Mouse (Mus musculus): ENCODE results near the gene Bud13. TPM values are rescaled to one million over a fixed set of nuclear protein-coding genes. Genes with fewer than 3 reads are reported as not detected.

Gene Bud13
- polyA plus RNA-seq (2012): 14.2 and 16.5 TPM in 2 replicates

DNA sequence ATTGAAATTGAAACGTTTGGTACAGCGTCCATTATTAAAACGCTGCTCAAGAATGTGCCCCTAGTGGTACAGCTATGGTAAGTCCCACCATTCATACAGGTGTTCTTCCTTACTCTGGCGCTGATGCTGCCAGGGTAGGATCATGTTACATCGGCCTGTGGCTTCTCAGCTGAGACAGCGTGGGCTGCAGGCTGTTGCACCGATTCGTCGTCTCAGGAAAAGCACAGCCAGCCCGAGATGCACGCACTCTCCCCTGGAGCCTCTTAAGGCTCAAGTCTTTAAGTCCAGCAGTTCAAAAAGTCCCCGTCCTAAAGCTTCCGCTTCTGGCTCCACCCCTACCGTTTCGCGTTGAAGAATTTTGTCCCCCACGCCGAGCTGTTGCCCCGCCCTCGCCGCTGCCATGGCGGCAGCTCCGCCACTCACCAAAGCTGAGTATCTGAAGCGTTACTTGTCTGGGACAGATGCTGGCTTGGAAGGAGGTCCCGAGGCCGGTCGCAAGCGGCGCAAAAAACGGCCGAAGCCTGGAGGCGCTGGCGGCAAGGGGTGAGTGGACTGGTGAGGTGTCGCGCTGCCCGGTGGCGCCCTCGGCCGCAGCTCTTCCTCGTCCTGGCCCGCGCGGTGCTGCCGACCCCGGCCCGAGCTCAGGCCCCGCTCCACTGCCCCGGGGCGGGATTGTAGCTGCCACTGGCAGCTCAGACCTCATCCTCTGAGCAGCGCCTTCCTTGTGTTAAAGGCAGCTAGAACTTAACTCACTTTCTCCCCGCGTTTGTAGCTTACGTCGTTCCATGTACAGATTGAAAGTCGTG is at the start of gene Bud13:
Gene Bud13 (plus strand): TSS at position 378 of the 806 bp plus-strand sequence.

DNA sequence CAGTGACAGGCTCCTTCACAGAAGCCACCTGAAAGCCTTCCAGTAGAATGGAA is 47.4 kb upstream of the Bud13 start, which contains the start of gene Apoc3:
Gene Apoc3 (minus strand): TSS at position 41 of the 53 bp plus-strand sequence.

DNA sequence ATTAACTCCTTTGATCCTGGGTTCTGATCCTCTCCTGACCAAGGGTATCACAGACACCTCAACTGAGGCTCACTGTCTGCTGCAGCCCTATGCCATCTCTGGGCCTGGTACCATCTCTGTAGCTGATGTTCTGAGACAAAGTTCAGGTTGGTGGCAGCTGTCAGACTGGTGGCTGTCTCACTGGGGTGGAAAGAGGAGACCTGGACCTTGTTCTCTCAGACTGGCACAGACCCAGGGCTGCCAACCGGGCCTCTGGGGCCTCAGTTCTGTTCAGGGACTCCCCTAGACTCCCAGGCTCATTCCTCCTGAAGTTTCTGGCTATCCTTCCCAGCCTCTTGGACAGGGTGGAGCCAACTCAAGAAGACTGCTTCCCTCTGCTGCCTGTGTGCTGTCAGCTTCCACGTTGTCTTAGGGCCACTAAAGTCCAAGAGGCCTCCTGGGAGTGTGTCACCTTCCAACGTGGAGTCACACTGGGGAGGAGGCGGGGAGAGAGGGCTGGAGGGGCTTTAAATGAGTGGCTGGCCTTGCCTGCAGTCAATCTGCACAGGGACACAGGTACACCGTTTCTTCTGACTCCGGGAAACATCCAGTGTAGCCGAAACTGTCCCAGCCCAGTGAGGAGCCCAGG is 42.2 kb upstream of the Bud13 start, which contains the start of gene Apoa4:
Gene Apoa4 (plus strand): TSS at position 171 of the 628 bp plus-strand sequence.

DNA sequence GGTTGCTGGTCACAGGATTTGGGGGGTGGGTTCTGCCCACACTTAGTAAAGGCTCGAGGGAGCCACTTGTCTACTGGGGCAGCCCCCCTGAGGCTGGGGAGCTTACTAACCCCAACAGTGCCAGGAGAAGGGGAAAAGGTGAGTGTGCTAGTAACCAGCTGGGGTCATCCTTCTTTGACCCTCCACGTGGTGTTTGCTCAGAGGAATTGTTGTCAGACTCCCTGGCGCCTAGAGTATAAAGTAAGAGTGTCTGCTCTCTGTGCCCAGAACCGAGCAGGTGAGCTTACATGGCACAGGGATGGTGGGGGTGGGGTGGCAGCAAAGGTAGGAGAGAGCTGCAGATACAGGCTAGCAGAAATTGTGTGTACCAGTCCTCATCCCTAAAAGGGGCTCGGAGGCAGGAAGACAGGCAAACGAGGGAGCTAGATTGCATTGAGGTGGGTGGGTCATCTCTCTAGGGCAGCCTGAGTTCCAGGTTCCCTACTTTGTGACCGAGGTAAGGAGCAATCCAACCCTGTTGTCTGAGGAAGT is 14.4 kb upstream of the Bud13 start, which contains the start of gene Apoa5:
Gene Apoa5 (plus strand): TSS at position 291 of the 531 bp plus-strand sequence.

DNA sequence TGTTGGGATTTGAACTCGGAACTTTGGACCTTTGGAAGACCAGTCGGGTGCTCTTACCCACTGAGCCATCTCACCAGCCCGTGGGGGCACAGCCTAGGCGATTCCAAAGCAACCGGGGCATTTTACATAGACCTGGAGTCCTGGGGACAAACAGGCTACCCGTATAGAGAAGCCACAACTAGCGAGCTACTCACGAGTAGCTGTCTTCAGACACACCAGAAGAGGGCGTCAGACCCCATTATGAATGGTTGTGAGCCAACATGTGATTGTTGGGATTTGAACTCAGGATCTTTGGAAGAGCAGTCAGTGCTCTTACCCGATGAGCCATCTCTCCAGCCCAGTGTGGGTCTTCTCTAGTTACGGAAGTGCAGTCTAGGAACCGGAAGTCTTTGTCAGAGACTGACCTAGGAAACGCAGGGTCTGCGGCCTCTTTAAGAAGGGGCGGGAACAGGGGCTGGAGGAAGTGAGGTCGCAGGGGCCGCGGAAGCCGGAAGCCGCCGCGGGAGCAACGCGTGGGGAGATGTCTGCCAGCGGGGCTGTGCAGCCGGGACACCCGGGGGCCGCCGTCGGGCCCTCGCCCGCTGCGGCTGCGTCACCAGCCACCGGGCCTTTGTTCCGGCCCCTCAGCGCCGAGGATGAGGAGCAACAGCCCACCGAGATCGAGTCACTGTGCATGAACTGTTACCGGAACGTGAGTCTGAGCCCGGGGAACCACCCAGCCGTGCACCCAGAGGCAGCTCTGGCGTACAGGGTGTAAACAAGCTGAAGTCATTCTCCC is 9.9 kb upstream of the Bud13 start, which contains the start of gene Zpr1:
Gene Zpr1 (plus strand): TSS at position 388 of the 778 bp plus-strand sequence.

DNA sequence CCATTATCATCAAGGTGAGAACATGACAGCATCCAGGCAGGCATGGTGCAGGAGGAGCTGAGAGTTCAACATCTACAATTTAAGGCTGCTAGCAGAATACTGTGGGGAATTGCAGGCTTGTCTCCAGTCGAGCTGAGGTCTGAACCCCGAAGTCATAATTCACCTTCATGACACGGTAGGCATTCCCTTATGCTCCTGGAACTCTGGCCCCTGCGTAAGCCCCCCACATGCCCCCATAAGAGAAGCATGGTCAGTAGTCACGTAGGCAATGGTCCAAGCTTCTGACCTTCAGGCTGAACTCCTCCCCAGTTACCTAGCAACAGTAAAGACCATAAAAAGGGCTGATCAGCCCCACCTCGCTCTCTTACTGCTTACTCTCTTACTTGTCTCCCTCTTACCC is 37.1 kb downstream of the Bud13 start, which contains the start of gene 4931429L15Rik:
Gene 4931429L15Rik (minus strand): TSS at position 101 of the 400 bp plus-strand sequence.

Other genes starting within 250 kb of the Bud13 start
- gene Apoa1, start 54.4 kb upstream of the Bud13 start, polyA plus RNA-seq (2012): 0.12 and 0.29 TPM in 2 replicates
- gene Apoc3, start 47.4 kb upstream of the Bud13 start, polyA plus RNA-seq (2012): not detected in 2 replicates
- not detected in 2 replicates for gene Apoa4, start 42.3 kb upstream of the Bud13 start, polyA plus RNA-seq (2012)
- gene Apoa5, start 14.4 kb upstream of the Bud13 start, polyA plus RNA-seq (2012): not detected in 2 replicates
- 42.5 and 43.3 TPM in 2 replicates for gene Zpr1, start 9.9 kb upstream of the Bud13 start, polyA plus RNA-seq (2012)
- gene 4931429L15Rik, start 37.0 kb downstream of the Bud13 start, polyA plus RNA-seq (2012): not detected in 2 replicates